Mouse (Mus musculus): ENCODE results near the gene Jakmip3. TPM values are rescaled to one million over a fixed set of nuclear protein-coding genes. Genes with fewer than 3 reads are reported as not detected.

Jakmip3 gene
- polyA plus RNA-seq, 1 experiment from 2014 or later: 0.59 TPM

DNA sequence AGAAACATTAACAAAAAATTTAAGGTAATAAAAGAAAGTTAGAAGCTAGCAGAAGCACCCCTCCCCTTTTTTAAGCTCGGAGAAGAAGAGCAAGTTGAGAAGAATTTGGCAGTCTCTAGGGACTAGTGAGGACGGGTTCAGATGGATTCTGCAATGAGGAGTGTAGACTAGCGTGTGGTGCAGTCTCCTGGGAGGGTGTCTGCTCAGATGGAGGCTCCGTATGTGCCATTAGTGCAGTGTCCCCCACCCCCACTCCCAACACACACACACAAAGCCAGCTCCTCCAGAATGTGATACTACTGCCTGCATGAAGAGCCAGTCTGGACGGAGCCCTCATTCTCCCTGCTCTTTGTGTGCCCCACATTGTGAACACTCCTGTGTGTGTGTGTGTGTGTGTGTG lies 140.6 kb downstream of the Jakmip3 start:
- Histone ChIP-seq H3K4me1 (ENCODE audit: control insufficient read depth, insufficient read depth, low read length) (peaks cover 8% of the 10 kb centered on the region; the same call in 1 of the 2 replicates), H3K4me3 (ENCODE audit: low read depth, low read length) (no peak overlapping the region), H3K27ac (ENCODE audit: low read depth, low read length) (no peak overlapping the region), H3K36me3 (ENCODE audit: control insufficient read depth, insufficient read depth, low read length) (no peaks in the 10 kb centered on the region), H3K27me3 (ENCODE audit: control insufficient read depth, insufficient read depth, low read length) (no peaks in the 10 kb centered on the region; the same call in 1 of the 2 replicates), H3K4me2 (no peak overlapping the region), H3K9ac (ENCODE audit: low read length) (no peak overlapping the region), H3K9me3 (ENCODE audit: control insufficient read depth, low read length) (no peaks in the 10 kb centered on the region)
- DNase-seq (ENCODE audit: low spot score, missing footprints) (no peak), ATAC-seq (ENCODE audit: low FRiP score) (no peak)
- 80% methylated on average over 5 of the region's 5 CpGs for WGBS

DNA sequence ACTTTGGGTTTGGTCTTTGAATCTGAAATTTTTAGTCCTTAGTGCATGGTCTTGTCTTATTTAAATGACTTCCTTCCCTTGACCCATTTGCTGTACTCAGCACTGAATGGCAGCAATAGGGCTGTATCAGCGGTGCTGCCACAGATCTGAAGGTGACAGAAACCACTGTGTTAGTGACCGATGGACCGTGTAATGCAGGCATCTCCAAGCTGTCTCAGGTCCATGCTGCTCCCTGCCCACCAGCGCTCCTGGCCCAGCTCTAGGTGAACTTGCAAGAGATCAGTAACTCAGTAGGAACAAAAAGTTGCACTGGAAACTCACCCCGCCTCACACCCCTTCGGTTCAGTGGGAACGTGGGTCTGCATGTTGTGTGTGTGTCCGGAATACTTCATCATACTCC lies 141.8 kb downstream of the Jakmip3 start:
- no peaks in the 10 kb centered on the region; the same call in 1 of the 2 replicates for H3K27me3 ChIP-seq (ENCODE audit: control insufficient read depth, insufficient read depth, low read length)
- DNase-seq (ENCODE audit: low spot score, missing footprints): no peak
- 70% methylated on average over 8 of the region's 8 CpGs for WGBS

DNA sequence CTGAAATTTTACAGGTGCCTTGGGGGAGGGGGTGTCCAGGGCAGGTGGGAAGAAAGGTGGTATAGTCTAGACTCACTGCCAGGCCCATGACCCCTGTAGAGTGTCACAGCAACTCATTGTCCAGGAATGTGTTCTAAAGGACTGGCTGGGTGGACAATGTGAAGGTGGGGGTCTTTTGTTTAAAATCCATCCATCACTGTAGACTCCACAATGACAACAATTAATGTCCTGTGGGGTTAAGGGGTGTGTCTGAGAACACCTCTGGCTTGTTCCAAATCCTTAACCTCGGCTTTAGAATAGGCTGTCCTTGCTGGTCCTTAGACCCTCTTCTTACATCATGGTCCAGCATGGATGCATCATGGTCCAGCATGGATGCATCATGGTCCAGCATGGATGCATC lies 143.8 kb downstream of the Jakmip3 start:
- Histone ChIP-seq H3K36me3 (ENCODE audit: control insufficient read depth, insufficient read depth, low read length) (no peaks in the 10 kb centered on the region), H3K27me3 (ENCODE audit: control insufficient read depth, insufficient read depth, low read length) (no peaks in the 10 kb centered on the region; the same call in 1 of the 2 replicates), H3K4me2 (no peak overlapping the region), H3K4me3 (ENCODE audit: low read depth, low read length) (no peak overlapping the region), H3K4me1 (ENCODE audit: control insufficient read depth, insufficient read depth, low read length) (peaks cover 11% of the 10 kb centered on the region), H3K9ac (ENCODE audit: low read length) (no peak overlapping the region), H3K27ac (ENCODE audit: low read depth, low read length) (no peak overlapping the region), H3K9me3 (ENCODE audit: control insufficient read depth, low read length) (no peaks in the 10 kb centered on the region)
- DNase-seq (ENCODE audit: low spot score, missing footprints): no peak
- ATAC-seq (ENCODE audit: low FRiP score): no peak
- WGBS: 69% methylated on average over 1 of the region's 1 CpGs

More for the DNA sequence above, 141.8 kb downstream of the Jakmip3 start:
- Histone ChIP-seq H3K27ac (ENCODE audit: low read depth, low read length) (no peak overlapping the region), H3K4me1 (ENCODE audit: control insufficient read depth, insufficient read depth, low read length) (peaks cover 6% of the 10 kb centered on the region), H3K4me3 (ENCODE audit: low read depth, low read length) (no peak overlapping the region), H3K9me3 (ENCODE audit: control insufficient read depth, low read length) (no peaks in the 10 kb centered on the region), H3K9ac (ENCODE audit: low read length) (no peak overlapping the region), H3K4me2 (no peak overlapping the region), H3K36me3 (ENCODE audit: control insufficient read depth, insufficient read depth, low read length) (no peaks in the 10 kb centered on the region)
- ATAC-seq (ENCODE audit: low FRiP score): no peak

DNA sequence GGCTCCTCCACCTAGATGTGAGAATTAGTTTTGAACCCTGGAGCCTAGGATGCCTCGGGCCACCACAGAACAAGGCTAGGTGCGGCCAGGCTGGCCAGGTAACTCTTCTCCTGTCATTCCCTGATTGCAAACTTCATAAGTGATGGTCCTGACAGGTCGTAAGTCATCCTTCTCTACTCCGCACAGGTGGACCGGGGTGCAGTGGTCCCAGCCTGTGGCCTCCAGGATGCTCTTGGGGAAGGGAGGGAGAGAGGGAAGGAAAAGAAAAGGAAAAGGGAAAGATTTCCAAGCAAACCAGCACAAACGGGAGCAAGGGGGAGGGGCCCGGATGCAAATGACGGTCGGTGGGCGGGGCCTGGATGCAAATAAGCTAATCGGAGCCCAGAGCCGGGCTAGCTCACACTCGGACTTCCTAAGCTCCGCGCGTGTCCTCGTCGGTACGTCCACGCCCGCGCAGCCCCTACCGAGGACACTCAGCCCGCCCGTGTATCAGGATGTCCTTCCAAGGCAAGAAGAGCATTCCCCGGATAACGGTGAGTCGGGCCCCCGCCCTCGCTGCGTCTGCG lies 145.2 kb downstream of the Jakmip3 start, which contains the start of gene Dpysl4:
TSS of gene Dpysl4 (plus strand) at position 373 of the 566 bp plus-strand sequence.
- ATAC-seq (ENCODE audit: low FRiP score) (peak; percentile 89), DNase-seq (ENCODE audit: low spot score, missing footprints) (peak; percentile 98)
- 6% methylated on average over 32 of the region's 32 CpGs for WGBS
- Histone ChIP-seq H3K27me3 (ENCODE audit: control insufficient read depth, insufficient read depth, low read length) (no peaks in the 10 kb centered on the region; the same call in 1 of the 2 replicates), H3K4me2 (peak within 1 kb of the TSS; percentile 52), H3K4me1 (ENCODE audit: control insufficient read depth, insufficient read depth, low read length) (peaks cover 11% of the 10 kb centered on the region), H3K36me3 (ENCODE audit: control insufficient read depth, insufficient read depth, low read length) (no peaks in the 10 kb centered on the region; the same call in 1 of the 2 replicates), H3K9me3 (ENCODE audit: control insufficient read depth, low read length) (no peaks in the 10 kb centered on the region), H3K27ac (ENCODE audit: low read depth, low read length) (peak within 1 kb of the TSS; percentile 62), H3K9ac (ENCODE audit: low read length) (peak within 1 kb of the TSS; percentile 97), H3K4me3 (ENCODE audit: low read depth, low read length) (peak within 1 kb of the TSS; percentile 85)

DNA sequence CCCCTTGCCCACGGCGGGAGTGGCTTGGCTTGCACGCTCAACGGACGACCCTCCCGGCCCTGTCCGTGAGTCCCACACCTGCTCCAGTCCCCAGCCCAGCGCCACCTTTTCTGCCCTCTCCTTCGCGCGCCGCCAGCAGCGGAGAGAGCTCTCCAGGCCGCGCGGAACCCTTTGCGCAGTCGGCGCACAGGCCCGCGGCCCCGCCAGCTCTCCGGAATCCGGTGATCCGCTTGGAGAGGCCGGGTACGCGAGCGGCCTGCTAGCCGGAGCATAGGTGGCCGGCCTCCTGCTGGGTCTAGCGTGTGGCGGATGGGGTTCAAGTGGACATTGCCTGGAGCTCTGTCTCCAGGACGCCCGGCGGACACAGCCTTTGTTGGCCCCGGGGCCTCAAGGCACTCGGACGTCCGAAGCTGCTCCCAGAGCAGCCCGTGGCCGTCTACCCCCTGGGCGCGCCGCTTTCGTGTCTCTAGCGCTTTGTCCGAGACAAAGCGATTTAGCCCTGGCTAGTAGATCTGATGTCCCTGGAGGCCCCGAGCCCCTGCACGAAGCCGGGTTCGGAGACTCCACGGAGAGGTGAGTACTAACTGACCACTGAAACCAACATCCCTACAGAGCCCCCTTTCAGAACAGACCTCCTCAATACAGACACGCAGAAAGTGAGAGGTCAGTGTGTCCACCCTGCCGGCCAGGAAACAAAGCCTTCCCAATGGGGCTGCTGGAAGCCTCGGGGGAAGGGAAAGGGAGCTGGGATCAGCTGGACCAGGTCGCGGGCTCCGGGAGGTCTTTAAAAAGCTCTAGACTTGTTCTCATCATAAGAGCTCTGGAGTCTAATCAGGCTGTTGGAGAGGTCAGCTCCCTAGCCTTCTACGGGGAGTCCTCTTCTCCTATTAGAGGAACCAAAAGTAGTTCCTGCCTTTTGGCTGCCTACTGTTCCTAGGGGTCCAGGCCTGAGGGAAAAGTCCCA lies 145.9 kb downstream of the Jakmip3 start:
- H3K27me3 ChIP-seq (ENCODE audit: control insufficient read depth, insufficient read depth, low read length): no peaks in the 10 kb centered on the region; the same call in 1 of the 2 replicates

DNA sequence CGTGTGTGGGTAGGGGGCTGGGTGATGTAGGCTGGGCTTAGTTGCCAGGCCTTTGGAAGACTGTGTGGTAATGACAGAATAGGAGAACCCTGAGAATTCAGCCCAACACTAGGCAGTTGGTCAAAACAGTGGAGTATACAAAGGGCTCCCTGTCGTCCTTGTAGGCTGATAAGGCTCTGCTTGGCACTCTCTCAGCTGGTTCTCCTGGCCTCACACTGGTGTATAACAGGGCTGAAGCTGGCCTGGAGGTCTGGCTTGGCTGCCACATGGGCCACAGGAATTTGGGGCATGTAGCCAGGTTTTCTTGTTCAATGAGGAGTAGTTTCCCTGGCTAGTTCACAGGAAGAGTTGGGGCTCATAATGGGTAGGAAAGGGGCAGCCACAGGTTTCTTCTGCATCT lies 147.3 kb downstream of the Jakmip3 start:
- Histone ChIP-seq H3K4me1 (ENCODE audit: control insufficient read depth, insufficient read depth, low read length) (peaks cover 11% of the 10 kb centered on the region), H3K4me2 (peak overlapping the region; percentile 52), H3K9ac (ENCODE audit: low read length) (no peak overlapping the region), H3K27ac (ENCODE audit: low read depth, low read length) (no peak overlapping the region), H3K9me3 (ENCODE audit: control insufficient read depth, low read length) (no peaks in the 10 kb centered on the region), H3K36me3 (ENCODE audit: control insufficient read depth, insufficient read depth, low read length) (peaks cover 10% of the 10 kb centered on the region), H3K27me3 (ENCODE audit: control insufficient read depth, insufficient read depth, low read length) (no peaks in the 10 kb centered on the region; the same call in 1 of the 2 replicates), H3K4me3 (ENCODE audit: low read depth, low read length) (peak overlapping the region; percentile 85; the same call in 1 of the 2 replicates)
- 79% methylated on average over 2 of the region's 2 CpGs for WGBS
- no peak for ATAC-seq (ENCODE audit: low FRiP score)
- DNase-seq (ENCODE audit: low spot score, missing footprints): no peak

More for the DNA sequence above, 145.9 kb downstream of the Jakmip3 start:
- 2% methylated on average over 58 of the region's 61 CpGs for WGBS
- H3K4me1 ChIP-seq (ENCODE audit: control insufficient read depth, insufficient read depth, low read length): peaks cover 11% of the 10 kb centered on the region
- H3K27ac ChIP-seq (ENCODE audit: low read depth, low read length): peak overlapping the region; percentile 62
- H3K4me3 ChIP-seq (ENCODE audit: low read depth, low read length): peak overlapping the region; percentile 85
- H3K4me2 ChIP-seq: peak overlapping the region; percentile 52
- ATAC-seq (ENCODE audit: low FRiP score): peak; percentile 78
- H3K9ac ChIP-seq (ENCODE audit: low read length): peak overlapping the region; percentile 97
- H3K36me3 ChIP-seq (ENCODE audit: control insufficient read depth, insufficient read depth, low read length): peaks cover 7% of the 10 kb centered on the region
- peak; percentile 95 for DNase-seq (ENCODE audit: low spot score, missing footprints)
- H3K9me3 ChIP-seq (ENCODE audit: control insufficient read depth, low read length): no peaks in the 10 kb centered on the region

DNA sequence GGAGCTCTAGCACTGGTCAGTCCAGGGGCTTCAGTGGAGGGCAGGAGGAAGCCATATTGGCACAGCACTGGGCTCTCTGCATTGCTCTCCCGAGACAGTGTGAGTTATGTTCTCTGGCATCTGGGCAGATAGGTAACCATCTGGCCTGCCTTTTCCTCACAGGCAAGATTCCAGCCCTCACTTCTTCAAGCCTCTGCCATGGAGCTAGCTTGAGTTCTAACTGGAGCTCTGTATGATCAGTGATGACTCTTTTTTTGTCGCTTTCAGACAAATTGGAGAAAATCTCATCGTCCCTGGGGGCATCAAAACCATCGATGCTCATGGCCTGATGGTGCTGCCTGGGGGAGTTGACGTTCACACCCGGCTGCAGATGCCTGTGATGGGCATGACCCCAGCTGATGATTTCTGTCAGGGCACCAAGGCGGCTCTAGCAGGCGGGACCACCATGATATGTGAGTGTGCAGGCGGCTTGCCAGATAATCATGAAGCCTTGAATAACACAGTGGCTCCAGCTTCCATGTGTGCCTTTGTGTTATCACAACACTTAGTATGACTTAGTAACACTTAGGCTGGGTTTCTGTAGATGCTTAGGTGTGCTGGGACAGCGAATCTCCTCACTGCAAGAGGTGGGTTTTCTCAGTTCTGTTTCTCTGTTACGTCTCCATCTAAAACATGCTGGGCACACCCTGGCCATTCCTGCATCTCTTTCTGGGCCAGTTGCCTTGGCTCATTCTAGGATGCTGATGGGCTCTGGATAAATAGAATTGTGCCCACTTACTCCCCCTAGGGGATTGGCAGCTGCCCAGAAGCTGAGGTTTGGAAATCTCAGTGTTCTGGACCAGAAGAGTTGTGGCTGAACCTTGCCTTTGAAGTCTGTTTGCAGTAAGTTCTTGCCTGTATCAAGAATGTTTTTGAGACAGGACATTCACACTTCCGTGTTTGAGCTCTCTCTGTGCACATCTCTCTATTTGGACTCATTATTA lies 149.7 kb downstream of the Jakmip3 start:
- H3K9ac ChIP-seq (ENCODE audit: low read length): no peak overlapping the region
- WGBS: 90% methylated on average over 12 of the region's 12 CpGs
- no peaks in the 10 kb centered on the region; the same call in 1 of the 2 replicates for H3K27me3 ChIP-seq (ENCODE audit: control insufficient read depth, insufficient read depth, low read length)
- ATAC-seq (ENCODE audit: low FRiP score) (no peak), DNase-seq (ENCODE audit: low spot score, missing footprints) (no peak)
- peaks cover 11% of the 10 kb centered on the region for H3K4me1 ChIP-seq (ENCODE audit: control insufficient read depth, insufficient read depth, low read length)
- no peaks in the 10 kb centered on the region for H3K9me3 ChIP-seq (ENCODE audit: control insufficient read depth, low read length)
- H3K36me3 ChIP-seq (ENCODE audit: control insufficient read depth, insufficient read depth, low read length): peaks cover 14% of the 10 kb centered on the region
- no peak overlapping the region for H3K4me3 ChIP-seq (ENCODE audit: low read depth, low read length)
- no peak overlapping the region for H3K4me2 ChIP-seq
- H3K27ac ChIP-seq (ENCODE audit: low read depth, low read length): no peak overlapping the region

DNA sequence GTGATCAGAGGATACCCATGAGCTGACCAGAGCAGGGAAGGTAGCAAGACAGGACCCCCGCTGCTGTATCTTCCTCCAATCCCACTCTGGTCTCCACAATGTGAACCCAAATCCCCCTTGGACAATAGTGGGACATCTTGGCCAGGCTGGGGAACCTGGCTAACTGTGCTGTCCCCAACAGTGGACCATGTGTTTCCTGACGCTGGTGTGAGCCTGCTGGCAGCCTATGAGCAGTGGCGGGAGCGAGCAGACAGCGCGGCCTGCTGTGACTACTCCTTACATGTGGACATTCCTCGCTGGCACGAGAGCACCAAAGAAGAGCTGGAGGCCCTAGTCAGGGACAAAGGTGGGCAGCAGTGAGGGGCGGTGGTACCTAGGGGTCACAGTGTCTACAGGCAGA lies 151.2 kb downstream of the Jakmip3 start:
- 92% methylated on average over 9 of the region's 9 CpGs for WGBS

More for the DNA sequence above, 151.2 kb downstream of the Jakmip3 start:
- no peak overlapping the region for H3K4me2 ChIP-seq
- ATAC-seq (ENCODE audit: low FRiP score): no peak
- no peaks in the 10 kb centered on the region for H3K9me3 ChIP-seq (ENCODE audit: control insufficient read depth, low read length)
- no peaks in the 10 kb centered on the region for H3K27me3 ChIP-seq (ENCODE audit: control insufficient read depth, insufficient read depth, low read length)
- no peak overlapping the region for H3K4me3 ChIP-seq (ENCODE audit: low read depth, low read length)
- H3K27ac ChIP-seq (ENCODE audit: low read depth, low read length): no peak overlapping the region
- peaks cover 16% of the 10 kb centered on the region for H3K36me3 ChIP-seq (ENCODE audit: control insufficient read depth, insufficient read depth, low read length)
- H3K9ac ChIP-seq (ENCODE audit: low read length): no peak overlapping the region
- H3K4me1 ChIP-seq (ENCODE audit: control insufficient read depth, insufficient read depth, low read length): peaks cover 11% of the 10 kb centered on the region
- no peak for DNase-seq (ENCODE audit: low spot score, missing footprints)

All from midbrain, embryonic 11.5 days (tissue).